Mouse (Mus musculus) liver, embryonic 11.5 days (tissue): ENCODE results near the gene Ano10. TPM values are rescaled to one million over a fixed set of nuclear protein-coding genes. Genes with fewer than 3 reads are reported as not detected.

Source experiments
- ATAC-seq: fragments of 200-750 bp; cut with Nextera tagmentation; replicated peaks from 2 replicates; pipeline ENCODE4 v1.8.0; 2017; ENCODE audit warnings: moderate number of reproducible peaks, mild to moderate bottlenecking, moderate TSS enrichment, moderate library complexity; ENCODE audit not compliant: low FRiP score
- DNase-seq: peaks from one replicate; pipeline ENCODE4 v3.0.0-alpha.2; 2017; ENCODE audit warnings: low spot score
- H3K27ac ChIP-seq: fragments of 300-500 bp; sonication (generic); 2 replicates; pipeline ENCODE4 v1.5.1; 2014; ENCODE audit warnings: mild to moderate bottlenecking, low read depth, low read length, control low read depth
- H3K27me3 ChIP-seq: fragments of 300-500 bp; sonication (generic); replicated peaks from 2 replicates; pipeline ENCODE4 v1.6.1; 2014; ENCODE audit warnings: low read length, mixed read lengths; ENCODE audit not compliant: control insufficient read depth, insufficient read depth
- H3K36me3 ChIP-seq: fragments of 300-500 bp; sonication (generic); 2 replicates; pipeline ENCODE4 v1.6.1; 2014; ENCODE audit warnings: mild to moderate bottlenecking, low read length, moderate library complexity, mixed read lengths; ENCODE audit not compliant: control insufficient read depth, insufficient read depth
- H3K4me1 ChIP-seq: fragments of 300-500 bp; sonication (generic); replicated peaks from 2 replicates; pipeline ENCODE4 v1.6.1; 2014; ENCODE audit warnings: low read length, mixed read lengths; ENCODE audit not compliant: control insufficient read depth, insufficient read depth
- H3K4me2 ChIP-seq: fragments of 300-500 bp; sonication (generic); 2 replicates; pipeline ENCODE4 v1.6.1; 2014; ENCODE audit warnings: mild to moderate bottlenecking, control low read depth, moderate library complexity
- H3K4me3 ChIP-seq: fragments of 300-500 bp; sonication (generic); 2 replicates; pipeline ENCODE4 v1.5.1; 2014; ENCODE audit warnings: low read depth, low read length, control low read depth
- H3K9ac ChIP-seq: fragments of 300-500 bp; sonication (generic); 2 replicates; pipeline ENCODE4 v1.6.1; 2014; ENCODE audit warnings: low read depth, low read length, control low read depth
- H3K9me3 ChIP-seq: fragments of 300-500 bp; sonication (generic); 2 replicates; pipeline ENCODE4 v1.6.1; 2016; ENCODE audit warnings: low read length, inconsistent platforms, mixed read lengths; ENCODE audit not compliant: control insufficient read depth
- WGBS: fragments of 180-500 bp; shearing (Covaris S2); extraction: QIAGEN DNeasy Blood & Tissue Kit; methylation state at CpG from one replicate; pipeline ENCODE4 v1.1.7; 2014; 5-methylcytosine and 5-hydroxymethylcytosine counted together
- polyA plus RNA-seq: library from polyadenylated mRNA; unstranded; fragments of >200 nt; fragmentation: Nextera tagmentation; extraction: Ambion mirVana; gene quantifications from 2 replicates; pipeline ENCODE4 v1.2.1, GENCODE M21; 2014

Ano10 gene
- polyA plus RNA-seq, 1 experiment from 2014 or later, result 15.4 TPM

GRCm38 (mm10) chr9:122219934-122220333, 74.3 kb downstream of the Ano10 start:
- no peaks in the 10 kb centered on the region for H3K4me1 ChIP-seq

DNA sequence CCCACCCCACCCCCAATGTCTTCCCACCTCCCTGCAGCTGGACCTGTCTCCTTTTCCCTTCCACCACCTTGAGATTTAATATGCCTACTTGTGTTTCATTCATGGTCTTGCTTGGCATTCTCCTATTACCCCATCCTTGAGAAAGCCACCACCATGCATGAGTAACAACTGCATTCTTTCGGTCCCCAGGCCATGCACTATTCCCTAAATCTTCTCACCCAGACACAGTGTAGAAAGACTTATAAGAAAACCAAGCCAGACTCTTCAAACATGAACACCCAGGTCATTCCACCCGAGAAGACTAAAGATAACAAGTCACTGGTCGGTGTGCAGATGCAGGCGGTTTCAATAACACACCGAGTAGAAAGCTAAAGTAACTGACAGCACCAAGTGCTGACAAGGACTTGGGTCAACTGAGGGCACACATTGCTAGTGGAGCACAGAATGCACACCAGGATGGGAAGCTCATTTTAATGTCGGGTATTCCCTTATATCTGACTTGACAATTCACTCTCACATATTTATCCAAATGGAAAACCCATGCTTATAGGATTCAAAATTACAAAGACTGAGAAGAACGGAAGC, 77.2 kb downstream of the Ano10 start:
- WGBS, result 72% methylated on average over 7 of the region's 7 CpGs
- ATAC-seq, result no peak
- Histone ChIP-seq H3K27ac (no peak overlapping the region), H3K4me1 (no peaks in the 10 kb centered on the region), H3K9ac (no peak overlapping the region), H3K4me2 (no peak overlapping the region), H3K27me3 (no peaks in the 10 kb centered on the region), H3K36me3 (no peaks in the 10 kb centered on the region), H3K4me3 (no peak overlapping the region), H3K9me3 (no peaks in the 10 kb centered on the region)
- no peak for DNase-seq

More at GRCm38 (mm10) chr9:122219934-122220333, 74.3 kb downstream of the Ano10 start:
- Histone ChIP-seq H3K9me3 (no peaks in the 10 kb centered on the region), H3K27ac (no peak overlapping the region), H3K9ac (no peak overlapping the region), H3K4me2 (no peak overlapping the region), H3K27me3 (no peaks in the 10 kb centered on the region), H3K36me3 (no peaks in the 10 kb centered on the region), H3K4me3 (no peak overlapping the region)
- ATAC-seq (no peak), DNase-seq (no peak)
- WGBS, result 63% methylated on average over 2 of the region's 2 CpGs

- DNase-seq, result no peak
- Histone ChIP-seq H3K4me3 (no peak overlapping the region), H3K27ac (no peak overlapping the region), H3K4me2 (no peak overlapping the region), H3K9ac (no peak overlapping the region), H3K36me3 (no peaks in the 10 kb centered on the region), H3K9me3 (no peaks in the 10 kb centered on the region), H3K4me1 (no peaks in the 10 kb centered on the region), H3K27me3 (no peaks in the 10 kb centered on the region)
- no peak for ATAC-seq
These were observed 79.1 kb downstream of the Ano10 start for GRCm38 (mm10) chr9:122215118-122215517.

DNA sequence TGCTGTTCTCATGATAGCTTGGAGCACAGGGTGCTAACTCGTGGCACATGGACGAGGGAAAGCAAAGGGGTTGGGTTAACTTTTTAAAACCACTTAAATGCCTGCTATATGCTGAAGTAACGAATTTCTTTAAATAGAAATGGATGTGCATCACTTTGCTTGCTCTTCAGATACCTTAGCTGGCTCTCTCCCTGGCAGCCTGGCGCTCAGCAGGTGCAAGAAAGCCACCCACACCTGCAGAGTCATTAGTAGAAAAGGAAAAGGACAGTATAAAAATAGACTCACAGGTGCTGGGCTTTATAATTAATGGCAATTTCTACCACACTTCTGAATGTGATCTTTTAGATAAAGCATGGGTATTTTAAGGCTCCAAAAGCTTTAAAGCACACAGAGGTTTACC, 85.9 kb downstream of the Ano10 start:
- Histone ChIP-seq H3K9ac (no peak overlapping the region), H3K4me3 (no peak overlapping the region), H3K27ac (no peak overlapping the region), H3K4me2 (no peak overlapping the region), H3K9me3 (no peaks in the 10 kb centered on the region), H3K36me3 (no peaks in the 10 kb centered on the region), H3K4me1 (no peaks in the 10 kb centered on the region; the same call in 1 of the 2 replicates), H3K27me3 (no peaks in the 10 kb centered on the region)
- ATAC-seq (no peak), DNase-seq (no peak)
- 71% methylated on average over 4 of the region's 4 CpGs for WGBS

DNA sequence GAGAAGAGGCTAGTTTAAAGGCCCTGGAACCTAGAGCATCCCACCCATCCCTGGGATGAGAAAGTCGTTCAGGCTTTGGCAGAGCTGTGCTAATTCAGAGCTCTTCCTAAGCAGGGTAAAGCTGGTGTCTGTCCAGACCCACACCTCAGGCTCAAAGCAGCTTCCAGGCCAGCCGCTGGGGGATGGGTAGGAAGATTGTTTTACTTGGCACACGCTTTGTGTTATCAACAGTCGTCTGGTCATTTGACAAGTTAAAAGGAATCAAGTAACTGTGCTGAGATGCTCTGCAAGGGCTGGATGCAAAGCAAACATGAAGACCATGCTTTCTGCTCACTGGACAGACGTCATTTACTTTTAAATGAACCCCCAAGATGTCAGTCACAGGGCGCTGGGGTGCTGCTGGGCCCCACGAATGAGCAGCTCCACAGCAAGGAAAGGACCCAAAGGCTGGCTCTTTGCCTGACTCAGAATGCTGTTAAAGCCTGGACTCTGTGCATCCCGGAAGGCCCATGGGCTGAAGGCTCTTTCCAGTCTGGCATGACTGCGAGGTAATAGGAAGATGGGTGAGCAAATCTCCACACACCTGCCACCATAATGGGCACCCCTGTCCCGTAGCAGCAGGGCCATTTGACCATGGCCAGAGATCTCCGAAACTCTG, 88.6 kb downstream of the Ano10 start:
- ATAC-seq, result no peak
- Histone ChIP-seq H3K27ac (no peak overlapping the region), H3K4me3 (no peak overlapping the region), H3K9ac (no peak overlapping the region), H3K9me3 (no peaks in the 10 kb centered on the region), H3K27me3 (no peaks in the 10 kb centered on the region), H3K4me2 (no peak overlapping the region), H3K36me3 (no peaks in the 10 kb centered on the region), H3K4me1 (no peaks in the 10 kb centered on the region; the same call in 1 of the 2 replicates)
- no peak for DNase-seq
- WGBS, result 57% methylated on average over 11 of the region's 11 CpGs

DNA sequence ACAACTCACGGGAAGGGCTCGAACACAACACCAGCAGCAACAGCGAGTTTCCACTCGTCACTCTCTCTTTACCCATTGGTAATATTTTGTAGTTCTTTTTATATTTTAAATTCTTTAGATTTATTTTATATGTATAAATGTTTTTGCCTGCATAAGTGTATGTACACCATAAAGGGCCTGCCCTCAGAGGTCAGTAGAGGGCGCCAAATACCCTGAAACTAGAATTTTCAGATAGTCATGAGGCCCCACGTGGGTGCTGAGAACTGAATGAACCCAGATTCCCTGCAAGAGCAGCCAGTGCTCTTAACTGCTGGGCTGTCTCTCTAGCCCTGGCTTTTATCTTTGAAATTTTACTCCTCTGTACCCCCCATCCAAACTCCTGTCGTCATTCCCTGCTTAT, 89.7 kb downstream of the Ano10 start:
- DNase-seq (no peak), ATAC-seq (no peak)
- no peak overlapping the region for H3K4me3 ChIP-seq
- no peaks in the 10 kb centered on the region; the same call in 1 of the 2 replicates for H3K4me1 ChIP-seq
- no peaks in the 10 kb centered on the region for H3K9me3 ChIP-seq
- 61% methylated on average over 7 of the region's 7 CpGs for WGBS
- H3K36me3 ChIP-seq, result no peaks in the 10 kb centered on the region
- H3K27ac ChIP-seq, result no peak overlapping the region
- no peak overlapping the region for H3K4me2 ChIP-seq
- no peak overlapping the region for H3K9ac ChIP-seq
- no peaks in the 10 kb centered on the region for H3K27me3 ChIP-seq

- Histone ChIP-seq H3K36me3 (no peaks in the 10 kb centered on the region), H3K9ac (no peak overlapping the region), H3K27ac (no peak overlapping the region), H3K4me1 (no peaks in the 10 kb centered on the region), H3K27me3 (no peaks in the 10 kb centered on the region), H3K4me2 (no peak overlapping the region), H3K9me3 (no peaks in the 10 kb centered on the region), H3K4me3 (no peak overlapping the region)
- 30% methylated on average over 6 of the region's 6 CpGs for WGBS
- DNase-seq (peak; percentile 38), ATAC-seq (no peak; the same call in 1 of the 2 replicates)
These were observed 95.0 kb downstream of the Ano10 start for GRCm38 (mm10) chr9:122199253-122199652.

DNA sequence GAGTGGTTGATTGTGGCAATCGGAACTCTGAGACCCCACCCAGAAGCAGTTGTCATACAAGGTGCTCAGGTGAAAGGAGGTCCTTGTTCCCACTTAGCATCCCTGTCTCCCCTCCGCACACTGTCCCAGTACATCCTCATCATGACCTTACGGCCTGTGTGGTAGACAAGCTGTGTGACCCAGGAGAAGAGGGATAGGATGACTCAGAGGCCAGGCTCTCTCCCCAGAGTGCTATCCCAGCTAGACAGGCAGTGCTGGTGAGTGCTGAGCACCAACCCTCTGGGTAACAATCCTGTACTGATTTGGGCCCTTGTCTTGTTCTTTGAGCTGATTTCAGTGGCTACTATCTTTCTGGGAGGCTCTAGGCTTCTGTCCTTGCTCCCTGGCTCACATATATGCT, 95.6 kb downstream of the Ano10 start:
- DNase-seq (no peak), ATAC-seq (no peak)
- WGBS, result 76% methylated on average over 3 of the region's 3 CpGs
- Histone ChIP-seq H3K27ac (no peak overlapping the region), H3K9ac (no peak overlapping the region), H3K27me3 (no peaks in the 10 kb centered on the region), H3K4me3 (no peak overlapping the region), H3K4me1 (no peaks in the 10 kb centered on the region), H3K4me2 (no peak overlapping the region), H3K36me3 (no peaks in the 10 kb centered on the region), H3K9me3 (no peaks in the 10 kb centered on the region)

DNA sequence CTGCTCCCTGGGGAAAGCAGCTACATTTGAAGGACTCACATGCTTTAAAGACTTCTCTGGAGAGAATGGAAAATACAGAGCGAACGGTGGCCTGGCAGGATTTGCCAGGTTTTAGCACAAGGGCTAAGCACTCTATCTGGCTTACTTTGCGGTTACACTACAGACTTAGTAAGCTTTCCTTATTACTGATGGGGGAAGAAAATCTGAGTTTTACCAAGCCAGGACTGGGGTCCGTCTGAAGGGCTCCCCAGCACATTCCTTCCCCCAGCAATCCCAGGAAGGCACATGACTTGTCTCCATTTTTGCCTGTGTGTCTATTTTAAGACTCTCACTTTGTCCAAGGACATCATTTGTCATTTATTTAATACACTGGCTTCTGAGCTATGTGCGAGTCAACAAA, 97.2 kb downstream of the Ano10 start:
- H3K36me3 ChIP-seq, result no peaks in the 10 kb centered on the region
- no peak for ATAC-seq
- no peak overlapping the region for H3K27ac ChIP-seq
- H3K27me3 ChIP-seq, result no peaks in the 10 kb centered on the region
- H3K4me3 ChIP-seq, result no peak overlapping the region
- H3K9me3 ChIP-seq, result no peaks in the 10 kb centered on the region
- H3K4me2 ChIP-seq, result no peak overlapping the region
- DNase-seq, result no peak
- no peak overlapping the region for H3K9ac ChIP-seq
- WGBS, result 80% methylated on average over 5 of the region's 5 CpGs
- no peaks in the 10 kb centered on the region for H3K4me1 ChIP-seq
